ENCODE assay signal across 21 mouse cellular contexts in the genomic region with DNA sequence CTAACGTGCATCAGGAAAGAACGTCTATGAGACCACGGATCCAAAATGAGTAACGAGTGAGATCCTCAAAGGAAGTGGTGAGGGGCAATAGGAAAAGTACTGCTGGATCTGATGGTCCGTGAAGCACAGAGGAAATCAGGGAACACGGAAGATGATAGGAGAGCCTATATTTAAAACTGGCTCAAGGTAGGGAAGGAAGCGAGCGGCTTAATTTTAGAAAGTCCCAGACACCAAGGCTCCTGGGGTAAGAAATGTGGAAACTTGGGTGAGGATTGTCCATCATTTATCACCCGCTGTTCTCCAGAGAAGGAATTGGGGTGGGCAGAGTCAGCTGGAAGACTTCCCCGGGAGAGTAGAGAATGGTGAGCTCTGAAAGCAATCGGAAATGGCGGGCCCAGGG.
A peak's percentile ranks its signal among the peaks of the same experiment; 100 is the strongest.
DNase-seq lines count a peak whose midpoint lies in the region; ATAC-seq and TF ChIP-seq lines count a peak whose summit lies in the region.
"Had no signal": no experiment of that assay in that cellular context is flagged by ENCODE, and none has a peak within 500 bp of the region (broad histone marks: within the 10 kb centered on the region; RNA-seq: fewer than 3 reads in every experiment).

No protein-coding gene starts in this region.

- no peaks in the 10 kb centered on the region for H3K36me3 ChIP-seq in kidney, adult 2 months (ENCODE audit: control insufficient read depth, insufficient read depth, low read length)
- no peaks in the 10 kb centered on the region for H3K36me3 ChIP-seq in kidney, embryonic 14.5 days (ENCODE audit: control insufficient read depth, insufficient read depth, low read length)
- H3K36me3 ChIP-seq in stomach, postnatal 0 days (ENCODE audit: control insufficient read depth, insufficient read depth, low read length): no peaks in the 10 kb centered on the region
- H3K36me3 ChIP-seq: heart, embryonic 15.5 days; hindbrain, embryonic 10.5 days; intestine, embryonic 15.5 days; limb, embryonic 12.5 days; liver, embryonic 15.5 days; midbrain, embryonic 10.5 days had no signal

- intact Hi-C loops in heart, postnatal 14 days (cut with DNase I): no loop called here

- H3K9ac ChIP-seq in kidney, embryonic 14.5 days (ENCODE audit: low read depth, low read length): no peak overlapping the region
- H3K9ac ChIP-seq in stomach, postnatal 0 days (ENCODE audit: low read length): no peak overlapping the region
- H3K9ac ChIP-seq: forebrain, embryonic 13.5 days; heart, embryonic 15.5 days; intestine, embryonic 15.5 days; limb, embryonic 12.5 days; liver, embryonic 15.5 days had no signal

- peak overlapping the region; percentile 87 for H3K27ac ChIP-seq in kidney, adult 2 months (ENCODE audit: insufficient read depth, low read depth, low read length)
- no peak overlapping the region for H3K27ac ChIP-seq in kidney, embryonic 14.5 days (ENCODE audit: low read depth, low read length)
- H3K27ac ChIP-seq in stomach, postnatal 0 days (replicated peaks): no peak overlapping the region
- H3K27ac ChIP-seq: forebrain, embryonic 13.5 days; heart, embryonic 15.5 days; hindbrain, embryonic 10.5 days; intestine, embryonic 15.5 days; limb, embryonic 12.5 days; liver, embryonic 15.5 days; midbrain, embryonic 10.5 days had no signal

- no peak overlapping the region for H3K4me2 ChIP-seq in kidney, embryonic 14.5 days (replicated peaks; ENCODE audit: low read depth, low read length)
- H3K4me2 ChIP-seq in stomach, postnatal 0 days (replicated peaks; ENCODE audit: low read depth): no peak overlapping the region
- H3K4me2 ChIP-seq: forebrain, embryonic 13.5 days; heart, embryonic 15.5 days; intestine, embryonic 15.5 days; limb, embryonic 12.5 days; liver, embryonic 15.5 days had no signal

- TF ChIP-seq POLR2A in kidney, adult 2 months (IDR thresholded peaks at IDR 0.05; ENCODE audit: low read depth, low read length): no peak

- DNase-seq in heart, adult 11 months: peak; percentile 91
- no peak for DNase-seq in heart, postnatal 14 days
- peak; percentile 81 for DNase-seq in kidney, adult 2 months
- DNase-seq in kidney, adult 9 months: peak; percentile 63
- peak; percentile 38 for DNase-seq in kidney, postnatal 14 days
- DNase-seq in lung, adult 18-20 months: no peak
- no peak for DNase-seq in stomach, postnatal 0 days (ENCODE audit: low spot score)
- DNase-seq: cerebellum, adult 2 months; cerebellum, postnatal 36 days; lung, postnatal 10 days; thymus, adult 2 months; thymus, postnatal 4 days had no signal

- 70% methylated on average over 12 of the region's 12 CpGs for WGBS in kidney, adult 2 months
- WGBS in kidney, embryonic 14.5 days: 79% methylated on average over 12 of the region's 12 CpGs
- WGBS in stomach, postnatal 0 days: 76% methylated on average over 12 of the region's 12 CpGs

- H3K4me3 ChIP-seq in kidney, adult 2 months (ENCODE audit: insufficient read depth, low read depth, low read length): no peak overlapping the region
- H3K4me3 ChIP-seq in kidney, embryonic 14.5 days (ENCODE audit: low read length): no peak overlapping the region
- H3K4me3 ChIP-seq in stomach, postnatal 0 days (ENCODE audit: low read depth, low read length): no peak overlapping the region
- H3K4me3 ChIP-seq: forebrain, embryonic 13.5 days; heart, embryonic 15.5 days; hindbrain, embryonic 10.5 days; intestine, embryonic 15.5 days; limb, embryonic 12.5 days; liver, embryonic 15.5 days; midbrain, embryonic 10.5 days had no signal

- TF ChIP-seq EP300 in stomach, postnatal 0 days (optimal IDR thresholded peaks at IDR 0.05): no peak

- H3K27me3 ChIP-seq in kidney, adult 2 months (replicated peaks; ENCODE audit: control insufficient read depth, insufficient read depth, low read length): no peaks in the 10 kb centered on the region
- no peaks in the 10 kb centered on the region for H3K27me3 ChIP-seq in kidney, embryonic 14.5 days (ENCODE audit: control insufficient read depth, insufficient read depth, low read length)
- H3K27me3 ChIP-seq in stomach, postnatal 0 days (ENCODE audit: control insufficient read depth, insufficient read depth, low read length): no peaks in the 10 kb centered on the region
- H3K27me3 ChIP-seq: forebrain, embryonic 13.5 days; heart, embryonic 15.5 days; intestine, embryonic 15.5 days; limb, embryonic 12.5 days; liver, embryonic 15.5 days had no signal

- no peak for TF ChIP-seq CTCF in kidney, adult 2 months (conservative IDR thresholded peaks at IDR 0.05; ENCODE audit: insufficient read depth, insufficient read length, low read depth, low read length)
- TF ChIP-seq CTCF in stomach, postnatal 0 days (IDR thresholded peaks at IDR 0.05; ENCODE audit: low read depth): no peak

- no peaks in the 10 kb centered on the region for H3K4me1 ChIP-seq in kidney, adult 2 months (ENCODE audit: control insufficient read depth, insufficient read depth, low read length)
- peaks cover 4% of the 10 kb centered on the region; the same call in 1 of the 2 replicates for H3K4me1 ChIP-seq in kidney, embryonic 14.5 days (ENCODE audit: control insufficient read depth, insufficient read depth, low read length)
- no peaks in the 10 kb centered on the region for H3K4me1 ChIP-seq in stomach, postnatal 0 days (replicated peaks; ENCODE audit: control insufficient read depth, insufficient read depth)
- H3K4me1 ChIP-seq: forebrain, embryonic 13.5 days; liver, embryonic 15.5 days; midbrain, embryonic 10.5 days had no signal

- ATAC-seq in kidney, embryonic 14.5 days (ENCODE audit: low FRiP score, low TSS enrichment): no peak
- no peak for ATAC-seq in stomach, postnatal 0 days (ENCODE audit: low FRiP score, low TSS enrichment)
- ATAC-seq: forebrain, embryonic 13.5 days; hindbrain, embryonic 16.5 days; intestine, embryonic 15.5 days had no signal

- H3K9me3 ChIP-seq in kidney, embryonic 14.5 days (ENCODE audit: control insufficient read depth, low read length): no peaks in the 10 kb centered on the region
- H3K9me3 ChIP-seq in stomach, postnatal 0 days (ENCODE audit: control insufficient read depth, low read length): no peaks in the 10 kb centered on the region
- H3K9me3 ChIP-seq: forebrain, embryonic 13.5 days; heart, embryonic 15.5 days; hindbrain, embryonic 10.5 days; intestine, embryonic 15.5 days; limb, embryonic 12.5 days; liver, embryonic 15.5 days; midbrain, embryonic 10.5 days had no signal

Comparison
In these comparisons a context has a peak if more than half of its experiments do, and no peak if none do; other contexts are left out.
1. DNase-seq: peak in heart, adult 11 months (single experiment), kidney, adult 2 months (single experiment), kidney, adult 9 months (single experiment) and kidney, postnatal 14 days (single experiment); none in heart, postnatal 14 days (0 of 2), lung, adult 18-20 months (0 of 2) and stomach, postnatal 0 days (single experiment).